Mouse (Mus musculus): ENCODE results near the gene Nup62.

Gene Nup62

DNA sequence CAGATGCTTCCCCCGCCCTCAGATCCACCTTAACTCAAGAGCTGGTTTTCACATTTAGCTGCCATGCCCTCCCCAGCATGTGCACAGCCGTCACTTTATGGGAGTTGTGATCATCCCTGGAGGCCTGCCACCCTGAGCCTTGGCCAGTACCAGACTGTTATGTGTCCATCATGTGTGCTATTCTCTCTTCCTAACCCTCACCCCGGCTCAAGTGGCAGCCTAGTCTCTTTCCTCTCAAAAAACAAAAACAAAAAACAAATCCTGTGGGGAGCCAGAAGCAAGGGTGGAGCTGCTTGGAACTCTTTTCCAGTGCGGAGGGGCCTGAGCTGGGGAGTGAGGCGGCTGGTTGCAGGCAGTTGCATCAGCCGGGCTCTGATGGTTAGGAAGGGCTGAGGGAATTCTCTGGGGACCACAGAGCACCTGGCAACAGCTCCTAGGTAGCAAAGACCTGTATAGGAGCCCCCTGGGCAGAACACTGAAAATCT is 2.9 kb downstream of the Nup62 start:
- DNase-seq (ENCODE audit: low read depth, low spot score): no peak

DNA sequence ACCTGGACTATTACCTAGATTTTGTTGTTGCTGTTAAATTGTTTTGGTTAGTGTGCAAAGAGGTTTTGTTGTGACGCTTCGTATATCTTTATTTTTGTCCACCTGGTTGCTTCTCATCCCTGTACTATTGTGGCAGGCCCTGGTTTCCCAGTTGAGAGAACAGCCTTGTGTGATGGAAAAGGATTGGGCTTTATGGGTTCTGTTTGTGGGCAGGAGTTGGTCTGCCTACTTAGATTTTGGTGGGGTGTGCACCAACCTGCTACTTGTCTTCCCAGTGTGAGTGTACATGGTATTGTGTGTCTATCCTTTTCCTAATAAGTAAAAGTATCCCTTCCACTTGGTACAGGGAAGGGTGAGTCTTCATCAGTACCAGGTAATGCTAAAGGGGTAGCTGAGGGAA is 3.5 kb downstream of the Nup62 start:
- DNase-seq (ENCODE audit: low read depth, low spot score): no peak

DNA sequence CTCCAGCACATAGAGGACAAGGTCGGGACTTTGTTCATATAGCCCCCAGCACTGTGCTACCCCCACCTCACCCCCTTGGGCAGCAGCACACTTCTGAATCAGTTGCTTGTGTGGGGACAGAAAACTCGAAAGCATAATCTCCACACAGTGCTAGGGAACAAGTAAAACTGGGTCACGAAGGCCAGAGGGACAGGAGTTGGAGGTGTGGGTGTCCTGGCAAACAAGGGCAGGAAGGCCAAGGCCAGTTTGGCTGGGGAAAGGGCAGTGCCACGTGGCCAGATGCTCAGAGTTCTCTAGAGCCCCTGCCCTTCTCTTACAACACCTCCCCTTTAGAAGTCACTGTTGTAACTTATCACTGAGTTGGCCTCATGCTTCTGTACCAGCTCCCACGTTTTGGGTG is 4.0 kb downstream of the Nup62 start:
- DNase-seq (ENCODE audit: low read depth, low spot score): no peak

DNA sequence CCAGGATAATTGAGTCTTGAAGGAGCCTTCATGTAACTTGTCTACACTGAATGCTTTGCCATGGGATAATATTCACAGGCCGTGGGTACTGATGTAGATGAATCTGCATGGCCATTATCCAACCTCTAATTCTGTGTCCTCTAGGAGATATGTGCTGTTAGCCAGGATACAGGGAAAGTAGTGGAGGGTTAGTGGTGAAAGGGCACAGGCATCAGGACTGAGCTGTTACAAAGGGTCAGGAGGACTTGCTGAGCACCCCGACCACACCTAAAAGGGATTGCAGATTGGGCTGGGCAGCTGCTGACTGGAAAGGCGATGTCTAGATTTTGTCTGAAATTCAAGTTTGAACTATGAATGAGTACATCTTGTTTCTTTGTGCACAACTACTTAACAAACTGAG is 4.6 kb downstream of the Nup62 start:
- no peak for DNase-seq (ENCODE audit: low read depth, low spot score)

DNA sequence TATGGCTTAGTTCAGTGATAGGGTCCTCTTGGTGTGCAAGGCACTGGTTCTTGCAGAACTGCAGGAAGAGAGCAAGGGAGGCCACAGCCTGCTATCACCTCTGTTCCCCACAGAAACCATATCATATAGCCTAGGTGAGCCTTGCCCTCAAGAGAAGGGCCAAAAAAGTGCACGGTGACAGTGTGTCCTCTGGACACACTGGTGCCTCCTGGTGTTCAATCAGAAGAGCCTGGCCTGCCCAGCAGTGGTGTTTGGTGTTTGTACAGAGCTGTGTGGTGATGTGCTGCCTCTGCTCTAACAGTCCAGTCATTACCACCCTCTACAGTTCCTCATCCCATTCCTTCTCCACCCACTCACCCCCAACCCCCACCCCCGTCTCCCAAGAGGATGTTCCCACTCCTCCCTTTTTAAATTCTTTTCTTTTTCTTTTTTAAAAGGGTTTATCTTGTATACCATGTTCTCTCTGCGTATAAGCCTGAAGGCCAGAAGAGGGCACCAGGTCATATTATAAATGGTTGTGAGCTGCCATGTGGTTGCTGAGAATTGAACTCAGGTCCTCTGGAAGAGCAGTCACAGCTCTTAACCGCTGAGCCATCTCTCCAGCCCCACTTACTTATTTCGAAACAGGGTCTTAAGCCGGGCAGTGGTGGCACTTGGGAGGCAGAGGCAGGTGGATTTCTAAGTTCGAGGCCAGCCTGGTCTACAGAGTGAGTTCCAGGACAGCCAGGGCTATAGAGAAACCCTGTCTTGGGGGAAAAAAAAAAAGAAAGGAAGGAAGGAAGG is 6.0 kb downstream of the Nup62 start:
- DNase-seq (ENCODE audit: low read depth, low spot score): no peak

DNA sequence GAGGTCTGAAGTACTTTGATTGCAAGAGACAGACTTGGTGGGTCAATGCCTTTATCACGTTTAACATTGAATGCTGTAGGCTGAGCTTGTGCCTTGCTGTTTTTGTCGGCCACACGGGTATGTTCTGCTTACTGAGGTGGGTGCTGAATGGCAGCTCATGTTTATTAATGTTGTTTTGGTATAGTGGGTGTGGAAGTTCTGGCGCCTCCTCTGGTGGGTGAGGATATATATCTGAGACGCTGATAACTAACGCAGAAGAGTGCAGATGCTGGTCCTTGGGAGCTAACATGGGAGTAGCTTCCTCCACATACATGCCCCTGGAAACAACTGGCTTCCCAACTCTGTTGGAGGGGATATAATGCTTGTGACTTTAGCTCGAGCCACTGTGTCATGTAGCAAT is 7.5 kb downstream of the Nup62 start:
- DNase-seq (ENCODE audit: low read depth, low spot score): no peak

DNA sequence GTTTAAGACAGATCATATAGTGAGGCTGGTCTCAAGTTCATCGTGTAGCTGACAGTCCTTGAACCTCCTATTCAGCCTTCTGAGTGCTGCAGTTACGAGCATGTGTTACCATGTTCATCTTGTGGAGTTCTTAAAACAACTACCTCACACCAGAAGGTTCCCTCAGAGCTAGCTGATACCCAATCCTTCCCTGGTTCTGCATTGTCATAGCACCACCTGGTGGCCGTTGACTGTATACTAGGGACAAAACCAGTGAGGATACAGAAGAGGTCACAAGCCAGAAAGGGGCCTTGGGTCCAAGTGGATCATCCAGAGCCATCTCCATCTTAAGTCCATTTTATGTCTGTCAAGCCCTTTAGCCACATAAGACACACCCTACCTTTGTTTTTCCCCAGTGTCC is 9.0 kb downstream of the Nup62 start:
- DNase-seq (ENCODE audit: low read depth, low spot score): peak; percentile 79

DNA sequence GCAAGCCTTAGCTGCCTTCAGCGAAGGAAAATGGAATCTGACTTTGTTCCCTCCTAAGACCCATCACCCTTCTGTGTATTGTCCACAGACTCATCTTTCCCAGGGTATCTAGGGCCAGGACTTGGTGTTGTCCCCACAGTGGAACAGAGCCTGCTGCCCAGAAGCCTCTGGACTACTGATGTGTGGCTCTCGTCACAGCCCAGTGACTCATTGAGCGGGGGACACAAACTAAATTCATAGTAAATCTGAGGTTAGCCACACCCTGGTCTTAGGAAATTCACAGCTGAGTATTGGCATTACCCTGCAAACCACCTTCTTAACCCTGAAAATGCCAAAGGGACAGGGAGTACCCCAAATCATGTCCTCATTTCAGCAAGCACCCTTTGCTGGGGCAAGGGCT is 10.9 kb downstream of the Nup62 start:
- DNase-seq (ENCODE audit: low read depth, low spot score): no peak

DNA sequence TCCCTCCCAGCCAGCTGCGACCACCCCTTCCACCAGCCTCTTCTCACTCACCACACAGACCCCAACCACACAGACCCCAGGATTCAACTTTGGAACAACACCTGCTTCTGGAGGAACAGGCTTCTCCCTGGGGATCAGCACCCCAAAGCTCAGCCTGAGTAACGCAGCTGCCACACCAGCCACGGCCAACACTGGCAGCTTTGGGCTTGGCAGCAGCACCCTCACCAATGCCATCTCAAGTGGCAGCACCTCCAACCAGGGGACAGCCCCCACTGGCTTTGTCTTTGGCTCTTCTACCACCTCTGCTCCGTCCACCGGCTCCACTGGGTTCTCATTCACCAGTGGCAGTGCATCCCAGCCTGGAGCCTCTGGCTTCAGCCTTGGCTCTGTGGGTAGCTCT is 12.8 kb downstream of the Nup62 start:
- no peak for DNase-seq (ENCODE audit: low read depth, low spot score)

DNA sequence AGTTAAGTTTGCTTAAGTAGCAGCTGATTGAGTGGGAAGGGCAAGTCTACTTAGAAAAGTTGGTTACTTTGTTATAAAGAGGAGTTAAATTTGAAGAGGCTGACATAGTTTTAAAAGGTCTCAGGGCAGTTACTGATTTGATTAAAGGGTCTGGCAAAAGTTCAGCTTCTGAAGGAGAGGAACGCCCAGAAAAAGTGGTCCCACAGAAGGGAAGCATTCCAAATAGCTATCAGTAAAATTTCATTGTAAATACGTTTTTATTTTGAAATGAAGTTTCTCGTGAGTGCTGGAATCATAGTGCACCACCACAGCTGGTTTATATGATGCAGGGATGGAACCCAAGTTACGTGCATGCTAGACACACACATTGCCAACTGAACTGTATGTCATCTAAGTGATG is 16.9 kb downstream of the Nup62 start:
- no peak for DNase-seq (ENCODE audit: low read depth, low spot score)

DNA sequence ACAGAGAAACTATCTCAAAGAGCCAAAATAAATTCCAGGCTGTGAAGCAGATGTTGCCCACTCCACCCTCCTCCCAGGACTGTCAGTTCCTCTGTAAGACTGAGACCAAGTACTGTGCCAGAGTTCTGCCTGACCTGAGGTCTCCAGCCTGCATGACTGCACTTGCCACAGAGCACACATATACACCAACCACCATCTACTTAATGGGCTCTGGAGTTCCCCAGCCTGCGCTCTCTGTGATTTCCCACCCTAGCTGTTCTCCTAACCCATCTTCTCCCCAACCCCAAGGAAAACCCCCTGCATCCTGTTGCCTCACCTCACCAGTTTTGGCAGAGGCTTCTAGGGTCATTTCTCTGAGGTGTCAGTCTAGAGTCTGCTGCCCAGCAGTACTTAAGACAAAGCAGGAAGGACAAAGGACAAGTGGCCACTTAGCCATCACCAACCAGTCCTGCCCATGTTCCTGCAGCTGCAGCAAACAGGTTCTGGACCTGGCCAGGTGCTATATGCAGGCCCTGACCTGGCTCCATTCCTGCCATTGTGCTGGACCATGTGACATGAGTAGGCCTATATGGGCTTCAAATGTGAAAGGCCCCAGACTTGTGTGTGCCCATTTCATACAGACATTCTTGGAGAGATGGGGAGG is 19.6 kb downstream of the Nup62 start:
- no peak for DNase-seq (ENCODE audit: low read depth, low spot score)

DNA sequence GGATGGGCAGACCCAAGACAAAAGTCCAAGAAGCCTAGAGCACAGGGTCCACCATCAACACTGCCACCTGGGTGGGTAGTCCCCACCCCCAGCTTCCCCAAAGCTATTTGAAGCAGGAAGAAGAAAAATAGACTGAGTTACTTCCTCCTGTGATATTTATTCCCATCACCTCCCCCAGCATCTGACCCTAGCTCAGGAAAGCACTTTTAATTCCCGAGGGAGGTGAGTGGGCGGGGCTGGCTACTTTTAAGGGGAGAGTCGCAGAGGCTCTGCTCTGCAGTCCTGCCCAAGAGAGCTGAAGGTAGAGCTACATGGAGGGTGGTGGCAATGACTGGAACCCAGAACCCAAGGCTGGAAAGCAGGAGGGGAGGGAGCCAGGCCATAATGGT is 20.1 kb downstream of the Nup62 start:
- DNase-seq (ENCODE audit: low read depth, low spot score): no peak

DNA sequence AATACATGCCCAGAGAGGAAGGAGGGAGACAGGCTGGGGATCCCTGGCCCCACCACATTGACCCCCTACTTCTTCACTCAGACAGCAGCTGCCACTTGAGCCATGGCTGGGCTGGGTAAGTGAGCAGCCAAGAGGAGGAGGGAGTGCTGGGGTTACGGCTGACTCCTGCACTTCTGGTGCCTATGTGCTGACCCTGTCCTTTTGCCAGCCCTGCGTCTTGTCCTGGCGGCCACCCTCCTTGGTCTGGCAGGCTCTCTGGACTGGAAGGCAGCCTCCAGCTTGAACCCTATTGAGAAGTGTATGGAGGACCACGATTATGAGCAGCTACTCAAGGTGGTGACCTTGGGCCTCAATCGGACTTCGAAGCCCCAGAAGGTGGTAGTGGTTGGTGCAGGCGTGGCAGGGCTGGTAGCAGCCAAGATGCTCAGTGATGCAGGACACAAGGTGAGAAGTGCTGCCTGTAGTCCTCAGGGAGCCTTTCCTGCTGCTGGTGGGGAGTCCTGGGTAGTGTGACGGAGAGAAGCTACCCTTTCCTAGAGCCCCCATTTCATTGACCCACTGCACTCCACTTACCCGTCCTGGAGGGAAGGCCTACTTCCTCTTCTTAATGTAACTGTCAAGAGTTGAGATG is 20.6 kb downstream of the Nup62 start:
- no peak for DNase-seq (ENCODE audit: low read depth, low spot score)

DNA sequence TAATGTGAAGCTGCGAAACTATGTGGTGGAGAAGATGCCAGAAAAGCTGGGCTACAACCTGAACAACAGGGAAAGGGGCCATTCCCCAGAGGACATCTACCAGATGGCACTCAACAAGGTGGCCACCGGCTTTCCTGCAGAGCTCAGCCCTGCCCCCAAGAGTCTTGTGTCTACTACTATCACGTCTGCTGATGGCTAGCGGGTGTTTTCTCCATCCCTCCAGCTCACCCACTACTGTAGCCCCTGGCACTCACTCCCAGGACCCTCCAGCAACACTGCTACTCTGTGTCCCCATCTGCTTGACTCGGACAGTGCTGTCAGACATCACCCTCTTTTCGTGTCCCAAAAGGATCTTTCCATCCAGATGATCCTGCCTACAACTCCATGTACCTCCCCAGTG is 22.2 kb downstream of the Nup62 start:
- no peak for DNase-seq (ENCODE audit: low read depth, low spot score)

DNA sequence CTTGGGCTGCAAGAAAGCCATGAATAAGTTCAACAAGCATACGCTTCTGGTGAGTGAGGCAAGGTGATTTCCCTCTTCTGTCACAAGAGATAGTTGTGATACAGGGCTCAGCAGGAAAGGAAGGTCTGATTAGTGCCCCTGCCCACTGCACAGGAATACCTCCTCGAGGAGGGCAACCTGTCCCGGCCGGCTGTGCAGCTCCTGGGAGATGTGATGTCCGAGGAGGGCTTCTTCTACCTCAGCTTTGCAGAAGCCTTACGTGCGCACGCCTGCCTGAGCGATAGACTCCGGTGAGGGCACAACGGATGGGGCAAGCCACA is 23.2 kb downstream of the Nup62 start:
- DNase-seq (ENCODE audit: low read depth, low spot score): no peak

DNA sequence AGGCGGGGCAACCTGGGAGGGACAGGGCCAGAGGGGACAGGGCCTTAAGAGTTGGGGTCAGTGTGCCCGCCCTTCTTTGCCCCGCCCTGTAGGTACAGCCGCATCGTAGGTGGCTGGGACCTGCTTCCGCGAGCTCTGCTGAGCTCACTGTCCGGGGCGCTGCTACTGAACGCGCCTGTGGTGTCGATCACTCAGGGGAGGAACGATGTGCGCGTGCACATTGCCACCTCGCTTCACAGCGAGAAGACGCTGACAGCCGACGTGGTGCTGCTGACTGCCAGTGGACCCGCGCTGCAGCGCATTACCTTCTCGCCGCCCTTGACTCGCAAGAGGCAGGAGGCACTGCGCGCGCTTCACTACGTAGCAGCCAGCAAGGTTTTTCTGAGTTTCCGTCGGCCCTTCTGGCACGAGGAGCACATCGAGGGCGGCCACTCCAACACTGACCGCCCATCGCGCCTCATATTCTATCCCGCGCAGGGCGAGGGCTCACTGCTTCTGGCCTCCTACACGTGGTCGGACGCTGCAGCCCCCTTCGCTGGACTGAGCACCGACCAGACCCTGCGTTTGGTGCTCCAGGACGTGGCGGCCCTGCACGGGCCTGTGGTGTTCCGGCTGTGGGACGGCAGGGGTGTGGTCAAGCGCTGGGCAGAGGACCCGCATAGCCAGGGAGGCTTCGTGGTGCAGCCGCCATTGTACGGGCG is 23.8 kb downstream of the Nup62 start:
- DNase-seq (ENCODE audit: low read depth, low spot score): peak; percentile 41

DNA sequence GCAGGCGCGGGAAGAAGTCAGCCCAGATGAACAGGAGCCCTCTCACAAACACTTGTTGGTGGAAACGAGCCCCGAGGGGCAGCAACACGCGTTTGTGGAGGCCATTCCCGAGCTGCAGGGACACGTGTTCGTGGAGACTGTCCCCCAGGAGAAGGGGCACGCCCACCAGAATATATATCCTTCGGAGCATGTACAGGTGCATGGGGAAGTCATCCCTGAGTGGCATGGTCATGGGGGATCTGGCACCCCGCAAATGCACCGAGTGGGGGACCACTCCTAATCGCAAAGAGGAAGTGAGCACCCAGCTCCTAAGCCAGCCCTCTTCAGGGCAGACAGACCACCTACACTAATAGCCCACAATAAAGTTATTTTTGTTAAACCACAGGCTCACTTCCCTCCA is 24.5 kb downstream of the Nup62 start:
- DNase-seq (ENCODE audit: low read depth, low spot score): no peak

DNA sequence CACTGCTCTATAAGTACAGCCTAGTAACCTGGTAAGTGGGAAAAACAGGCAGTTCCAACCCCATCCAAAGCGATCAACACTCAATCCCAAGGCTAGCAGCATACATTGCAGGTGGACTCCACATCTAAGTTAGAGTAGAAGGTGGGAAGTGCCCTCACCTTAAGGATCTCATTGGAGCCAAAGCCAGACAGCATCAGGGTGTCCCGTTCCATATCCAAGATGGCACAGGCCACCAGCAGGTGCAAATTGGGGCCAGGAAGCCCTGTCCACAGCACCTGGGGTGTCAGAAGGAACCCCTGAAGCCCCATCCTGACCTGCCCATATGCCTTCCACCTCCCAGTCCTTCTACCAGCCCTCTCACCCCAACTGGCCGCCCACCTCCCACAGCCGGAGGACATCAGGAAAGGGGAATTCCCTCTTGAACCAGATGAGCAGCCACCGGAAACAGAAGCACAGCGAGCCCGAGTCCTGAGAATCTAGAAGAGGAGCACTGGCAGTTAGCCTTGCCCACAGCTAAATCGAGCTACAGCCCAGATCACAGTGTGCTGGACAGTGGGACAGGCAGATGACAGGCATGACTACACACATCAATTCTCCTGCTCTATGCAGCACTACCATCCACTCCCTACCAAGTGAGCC is 26.1 kb downstream of the Nup62 start:
- DNase-seq (ENCODE audit: low read depth, low spot score): no peak

DNA sequence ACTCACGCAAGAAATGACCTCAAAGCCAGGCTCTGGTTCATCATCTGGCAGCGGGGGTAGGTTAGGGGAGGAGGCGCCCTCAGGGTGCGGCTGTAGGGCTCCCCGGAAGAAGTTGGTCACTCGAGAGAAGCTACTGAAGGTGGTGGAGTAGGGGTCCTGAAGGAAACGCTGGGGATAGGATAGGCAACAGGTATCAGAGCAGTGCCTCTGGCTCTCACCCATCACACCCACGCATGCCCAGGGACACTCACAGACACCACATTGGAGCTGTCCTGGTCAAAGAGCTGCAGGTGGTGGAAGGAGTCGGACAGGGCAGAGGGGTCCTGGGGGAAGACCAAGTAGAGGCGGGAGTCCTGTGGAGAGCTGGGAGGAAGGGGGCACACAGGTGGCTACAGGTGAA is 29.1 kb downstream of the Nup62 start:
- DNase-seq (ENCODE audit: low read depth, low spot score): no peak

DNA sequence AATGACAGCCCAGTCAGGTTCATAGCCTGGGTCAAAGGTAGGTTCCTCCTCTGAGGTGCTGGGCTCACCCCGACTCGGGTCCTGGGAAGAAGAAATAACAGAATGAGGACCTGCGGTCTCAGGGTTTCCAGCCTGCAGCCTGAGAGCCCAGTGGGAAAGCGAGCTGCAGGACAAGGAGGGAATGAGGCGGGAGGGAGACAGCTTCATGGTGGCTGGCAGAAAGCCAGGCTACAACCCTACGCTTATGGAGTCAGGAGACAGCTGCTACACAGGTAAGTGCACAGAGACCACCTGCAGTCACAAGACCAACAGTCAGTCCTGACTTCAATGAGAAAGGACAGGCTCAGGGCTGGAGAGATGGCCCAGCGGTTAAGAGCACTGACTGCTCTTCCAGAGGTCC is 30.9 kb downstream of the Nup62 start:
- DNase-seq (ENCODE audit: low read depth, low spot score): no peak

DNA sequence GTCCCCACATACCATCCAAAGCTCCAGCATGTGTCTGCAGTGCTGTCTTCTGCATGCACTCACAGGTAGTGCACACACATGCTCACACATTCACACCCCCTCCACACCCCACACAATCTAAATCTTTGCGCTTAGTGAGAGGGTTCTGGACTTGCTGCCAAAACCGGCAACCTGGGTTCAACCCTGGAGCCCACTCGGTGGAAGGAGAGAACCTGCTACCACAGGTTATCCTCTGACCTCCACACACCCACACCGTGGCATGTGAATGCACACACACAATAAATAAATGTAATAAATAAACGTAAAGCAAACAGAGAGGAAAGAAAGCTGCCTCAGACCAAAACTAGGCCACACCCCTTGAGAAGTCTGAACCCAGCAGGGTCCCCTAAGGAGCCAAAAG is 31.9 kb downstream of the Nup62 start:
- no peak for DNase-seq (ENCODE audit: low read depth, low spot score)

Measured in mesoderm, embryonic 11.5 days (tissue).